ENCODE assay signal across 21 mouse cellular contexts in genomic region chr10:85393016-85393415, GRCm38 (mm10). TPM values are rescaled to one million over a fixed set of nuclear protein-coding genes. Genes with fewer than 3 reads are reported as not detected.
A peak's percentile ranks its signal among the peaks of the same experiment; 100 is the strongest.
DNase-seq lines count a peak whose midpoint lies in the region; ATAC-seq and TF ChIP-seq lines count a peak whose summit lies in the region.
"Had no signal": no experiment of that assay in that cellular context is flagged by ENCODE, and none has a peak within 500 bp of the region (broad histone marks: within the 10 kb centered on the region; RNA-seq: fewer than 3 reads in every experiment).

No protein-coding gene starts in this region.

- no peak overlapping the region for H3K9ac ChIP-seq in hindbrain, embryonic 16.5 days (ENCODE audit: low read depth, low read length)
- H3K9ac ChIP-seq: intestine, embryonic 15.5 days had no signal

- ATAC-seq in hindbrain, embryonic 16.5 days: no peak
- ATAC-seq: activated CD4-positive, CD25-positive, alpha-beta regulatory T cell, adult 4 months; CD4-positive, CD25-positive, alpha-beta regulatory T cell, adult 4 months; forebrain, embryonic 14.5 days; intestine, embryonic 15.5 days had no signal

- no peak overlapping the region for H3K4me2 ChIP-seq in hindbrain, embryonic 16.5 days (ENCODE audit: low read length)
- H3K4me2 ChIP-seq: intestine, embryonic 15.5 days had no signal

- TF ChIP-seq CTCF in cerebellum, adult 2 months (IDR thresholded peaks at IDR 0.05; ENCODE audit: borderline replicate concordance, insufficient read depth, low read depth, low read length): no peak

- DNase-seq in cerebellum, postnatal 10 days: peak; percentile 48 to 66
- no peak for DNase-seq in cerebellum, adult 2 months
- DNase-seq in hindbrain, embryonic 10.5 days (ENCODE audit: low spot score): peak; percentile 8
- peak; percentile 2 for DNase-seq in lung, postnatal 10 days
- DNase-seq in lung, postnatal 4 days: no peak
- DNase-seq in retina, postnatal 1 day: peak; percentile 41
- no peak for DNase-seq in retina, embryonic 14.5 days (ENCODE audit: low spot score)
- DNase-seq: adrenal gland, postnatal 14 days; B cell, adult 2 months; cerebellum, adult 11-12 months; cerebellum, adult 9-11 months; gastrocnemius, postnatal 14 days; heart, postnatal 10 days; heart, postnatal 4 days had no signal

- 53% methylated on average over 6 of the region's 6 CpGs for WGBS in cerebellum, adult 2 months
- WGBS in hindbrain, embryonic 10.5 days: 69% methylated on average over 6 of the region's 6 CpGs
- WGBS in hindbrain, embryonic 16.5 days: 71% methylated on average over 6 of the region's 6 CpGs

- H3K4me3 ChIP-seq in cerebellum, adult 2 months (replicated peaks; ENCODE audit: insufficient read depth, low read depth, low read length): no peak overlapping the region
- no peak overlapping the region for H3K4me3 ChIP-seq in hindbrain, embryonic 10.5 days
- H3K4me3 ChIP-seq in hindbrain, embryonic 16.5 days (ENCODE audit: low read length): no peak overlapping the region
- H3K4me3 ChIP-seq: embryonic facial prominence, embryonic 10.5 days; heart, embryonic 10.5 days; intestine, embryonic 15.5 days had no signal

- peaks cover 3% of the 10 kb centered on the region; the same call in 1 of the 2 replicates for H3K4me1 ChIP-seq in cerebellum, adult 2 months (ENCODE audit: control insufficient read depth, insufficient read depth, low read length)
- peaks cover 33% of the 10 kb centered on the region for H3K4me1 ChIP-seq in hindbrain, embryonic 10.5 days (replicated peaks)
- H3K4me1 ChIP-seq in hindbrain, embryonic 16.5 days (ENCODE audit: control insufficient read depth, insufficient read depth, low read depth, low read length): peaks cover 33% of the 10 kb centered on the region

- H3K27me3 ChIP-seq in cerebellum, adult 2 months (ENCODE audit: control insufficient read depth, insufficient read depth, low read length): no peaks in the 10 kb centered on the region
- H3K27me3 ChIP-seq in hindbrain, embryonic 10.5 days (ENCODE audit: insufficient read depth, poor library complexity, severe bottlenecking): peaks cover 18% of the 10 kb centered on the region
- no peaks in the 10 kb centered on the region for H3K27me3 ChIP-seq in hindbrain, embryonic 16.5 days (replicated peaks; ENCODE audit: control insufficient read depth, insufficient read depth, low read length)

- no peaks in the 10 kb centered on the region for H3K36me3 ChIP-seq in hindbrain, embryonic 10.5 days
- H3K36me3 ChIP-seq in hindbrain, embryonic 16.5 days (ENCODE audit: control insufficient read depth, insufficient read depth, low read length): no peaks in the 10 kb centered on the region
- H3K36me3 ChIP-seq: embryonic facial prominence, embryonic 10.5 days; heart, embryonic 10.5 days; intestine, embryonic 15.5 days had no signal

- no peak for TF ChIP-seq POLR2A in cerebellum, adult 2 months (IDR thresholded peaks at IDR 0.05; ENCODE audit: borderline replicate concordance, insufficient read depth, low read length)

- no peaks in the 10 kb centered on the region for H3K9me3 ChIP-seq in hindbrain, embryonic 10.5 days
- no peaks in the 10 kb centered on the region for H3K9me3 ChIP-seq in hindbrain, embryonic 16.5 days (ENCODE audit: control insufficient read depth, low read length)
- H3K9me3 ChIP-seq: embryonic facial prominence, embryonic 10.5 days; heart, embryonic 10.5 days; intestine, embryonic 15.5 days had no signal

- H3K27ac ChIP-seq in cerebellum, adult 2 months (ENCODE audit: insufficient read depth, low read length): no peak overlapping the region
- no peak overlapping the region for H3K27ac ChIP-seq in hindbrain, embryonic 10.5 days
- H3K27ac ChIP-seq in hindbrain, embryonic 16.5 days (ENCODE audit: low read depth, low read length): no peak overlapping the region
- H3K27ac ChIP-seq: embryonic facial prominence, embryonic 10.5 days; heart, embryonic 10.5 days; intestine, embryonic 15.5 days had no signal

RNA-seq across cellular contexts. Expression of gene Btbd11, which starts 6.4 kb away (rescaled TPM):
- polyA plus RNA-seq in cerebellum, adult 2 months (2012; rRNA removed): 38.0 and 38.7 TPM in 2 replicates
- 5.6 and 8.4 TPM in 2 replicates for polyA plus RNA-seq in hindbrain, embryonic 10.5 days (2016; fragmentation: Nextera tagmentation; extraction: Ambion mirVana)
- polyA plus RNA-seq in hindbrain, embryonic 16.5 days (2015; fragmentation: Nextera tagmentation; extraction: Ambion mirVana): 25.4 and 25.7 TPM in 2 replicates

Comparison
In these comparisons a context has a peak if more than half of its experiments do, and no peak if none do; other contexts are left out.
1. DNase-seq: peak in cerebellum, postnatal 10 days (2 of 2), hindbrain, embryonic 10.5 days (single experiment), lung, postnatal 10 days (single experiment) and retina, postnatal 1 day (single experiment); none in cerebellum, adult 2 months (0 of 2), lung, postnatal 4 days (0 of 2) and retina, embryonic 14.5 days (single experiment).